Mouse (Mus musculus): ENCODE results near the gene Fbl.
"Not testable (repeated sequence)": the region's sequence is repeated elsewhere in the genome, so short reads cannot be mapped to it uniquely, and the experiment has no call there.

Gene Fbl

DNA sequence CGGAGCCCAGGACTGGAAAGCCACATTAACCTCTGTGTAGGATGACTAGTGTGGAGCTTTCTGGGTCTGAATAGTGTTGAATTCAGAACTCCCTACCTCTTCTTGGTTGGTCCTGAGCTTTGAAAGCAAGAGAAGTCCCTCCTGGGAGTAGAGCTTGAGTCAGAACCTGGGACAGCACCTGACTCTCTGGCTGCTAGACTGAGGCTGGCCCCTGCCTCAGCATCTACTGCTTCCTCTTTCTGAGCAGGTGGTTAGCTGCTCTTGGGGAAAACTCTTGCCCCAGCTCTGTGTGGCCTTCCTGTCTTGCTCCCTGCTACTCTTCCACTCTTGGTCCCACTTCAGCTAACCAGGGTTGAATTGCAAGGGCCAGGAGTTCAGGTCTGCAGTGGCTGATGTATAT, 22.4 kb downstream of the Fbl start:
- no peak for DNase-seq (ENCODE audit: low spot score in 2 of 2)

DNA sequence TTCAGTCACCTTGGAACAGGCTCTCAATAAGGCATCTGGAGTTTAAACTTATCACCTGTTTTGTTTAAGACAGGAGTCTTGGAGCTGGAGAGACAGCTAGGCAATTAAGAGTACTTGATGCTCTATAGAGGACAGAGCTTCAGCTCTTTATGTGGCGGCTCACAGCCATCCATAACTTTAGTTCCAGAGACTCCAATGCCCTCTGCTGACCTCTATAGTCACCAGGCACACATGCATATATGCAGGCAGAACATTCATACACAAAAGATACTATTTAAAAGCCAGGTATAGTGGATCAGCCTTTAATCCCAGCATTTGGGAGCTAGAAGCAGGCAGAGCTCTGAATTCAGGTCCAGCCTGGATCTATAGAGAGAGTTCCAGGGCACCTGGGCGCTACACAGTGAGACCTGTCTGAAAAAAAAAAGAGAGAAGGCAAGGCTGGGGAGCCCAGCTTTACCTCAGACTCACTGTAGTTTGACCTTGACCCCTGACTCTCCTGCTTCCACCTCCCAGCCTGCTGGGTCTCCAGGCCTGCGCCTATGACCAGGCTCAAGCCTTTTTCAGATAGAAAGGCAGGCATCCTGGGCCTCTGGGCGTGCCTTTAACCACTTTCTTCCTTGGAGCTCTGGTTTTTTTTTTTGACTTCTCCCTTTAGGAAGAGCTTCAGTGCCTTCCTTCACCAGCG, 26.0 kb downstream of the Fbl start:
- no peak for DNase-seq (ENCODE audit: low spot score in 2 of 2)

DNA sequence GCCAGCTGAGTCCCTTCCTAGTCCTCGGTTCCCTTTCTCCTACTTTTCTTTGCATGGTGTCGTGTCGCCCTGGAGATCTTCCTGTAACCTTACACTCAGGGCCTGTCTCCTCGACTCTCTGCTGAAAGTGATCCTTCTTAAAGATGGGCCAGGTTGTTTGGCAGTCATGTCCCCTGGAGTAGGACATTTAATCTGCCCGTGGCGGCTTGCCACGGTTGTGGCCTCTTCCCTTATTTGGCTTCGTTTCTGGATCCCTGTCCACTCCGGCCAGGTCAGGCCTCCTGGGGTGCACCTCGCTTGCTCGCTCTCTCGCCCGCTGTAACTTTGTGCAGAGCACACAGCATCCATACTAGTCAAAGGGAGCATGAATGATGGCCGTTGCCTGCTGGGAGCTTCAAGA, 27.0 kb downstream of the Fbl start:
- no peak for DNase-seq (ENCODE audit: low spot score in 2 of 2)

GRCm38 (mm10) chr7:28199054-28199453, 29.5 kb downstream of the Fbl start:
- no peak for DNase-seq (ENCODE audit: low spot score in 2 of 2)

DNA sequence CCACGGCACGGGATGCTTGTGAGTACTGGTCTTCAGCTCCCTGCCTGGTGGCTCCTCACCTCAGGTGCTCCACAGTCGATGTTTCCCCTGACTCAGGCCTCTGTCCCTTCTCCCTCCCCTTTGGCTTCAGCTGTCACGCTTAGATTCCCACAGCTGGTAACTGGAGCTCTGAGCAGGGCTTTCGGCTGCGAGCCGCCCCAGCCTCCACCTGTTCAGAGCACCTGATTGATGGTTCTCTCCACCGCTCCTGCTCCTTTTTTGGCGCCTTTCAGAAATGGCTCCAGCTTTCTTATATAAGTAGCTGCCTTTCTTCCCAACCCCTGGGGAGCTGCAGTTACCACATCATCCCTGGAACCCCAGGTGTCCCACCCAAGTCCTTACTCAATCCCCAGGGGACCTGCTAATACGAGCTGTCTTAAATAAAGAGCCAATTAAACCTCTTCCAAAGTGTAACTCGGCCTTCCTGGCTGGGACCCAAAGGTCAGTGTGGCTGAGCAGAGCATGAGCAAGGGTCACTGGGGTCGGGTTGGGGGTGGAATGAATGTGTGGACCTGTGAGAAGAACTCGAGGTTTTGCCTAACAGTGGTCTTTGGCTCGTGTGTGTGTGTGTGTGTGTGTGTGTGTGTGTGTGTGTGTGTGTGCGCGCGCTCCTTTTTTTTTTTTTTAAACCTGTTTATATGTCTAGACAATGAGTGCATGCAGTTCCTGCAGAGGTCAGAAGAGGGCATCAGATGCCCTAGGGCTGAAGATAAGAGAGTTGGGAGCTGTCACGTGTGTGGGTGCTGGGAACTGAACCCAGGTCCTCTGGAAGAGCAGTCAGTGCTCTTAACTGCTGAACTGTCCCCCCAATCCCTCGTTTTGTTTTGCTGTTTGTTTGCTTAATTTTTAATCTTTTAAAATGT, 33.9 kb downstream of the Fbl start:
- no peak for DNase-seq (ENCODE audit: low spot score in 2 of 2)

DNA sequence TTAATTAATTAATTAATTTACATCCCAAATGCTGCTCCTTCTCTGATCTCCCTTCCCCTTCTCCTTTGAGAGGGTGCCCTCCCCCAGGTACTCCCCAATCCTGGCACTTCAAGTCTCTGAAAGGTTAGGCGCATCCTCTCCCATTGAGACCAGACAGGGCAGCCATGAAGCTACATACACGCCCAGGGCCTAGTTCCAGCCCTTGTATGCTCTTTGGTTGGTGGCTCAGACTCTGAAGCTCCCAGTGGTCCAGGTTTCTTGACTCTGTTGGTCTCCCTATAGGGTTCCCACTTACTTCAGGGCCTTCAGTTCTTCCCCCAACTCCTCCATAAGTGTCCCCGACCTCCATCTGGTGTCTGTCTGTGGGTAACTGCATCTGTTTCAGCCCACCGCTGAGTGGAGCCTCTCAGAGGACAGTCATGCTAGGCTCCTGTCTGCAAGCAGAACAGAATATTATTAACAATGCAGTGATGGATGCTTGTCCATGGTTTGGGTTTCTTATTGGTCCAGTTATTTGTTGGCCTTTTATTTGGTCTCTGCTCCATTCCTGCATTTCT, 36.6 kb downstream of the Fbl start:
- DNase-seq (ENCODE audit: low spot score in 2 of 2): no peak

- DNase-seq (ENCODE audit: low spot score in 2 of 2): no peak
Measured at GRCm38 (mm10) chr7:28208396-28208987, 39.0 kb downstream of the Fbl start.

GRCm38 (mm10) chr7:28208988-28209508, 39.5 kb downstream of the Fbl start:
- DNase-seq (ENCODE audit: low spot score in 2 of 2): peak; percentile 35 to 45

GRCm38 (mm10) chr7:28210731-28211130, 41.2 kb downstream of the Fbl start:
- no peak for DNase-seq (ENCODE audit: low spot score in 2 of 2)

GRCm38 (mm10) chr7:28214142-28214541, 44.6 kb downstream of the Fbl start:
- DNase-seq (ENCODE audit: low spot score in 2 of 2): peak in 1 of 2 experiments; percentile 75

- DNase-seq (ENCODE audit: low spot score in 2 of 2): not testable (repeated sequence)
Measured at GRCm38 (mm10) chr7:28215950-28216349, 46.4 kb downstream of the Fbl start.

DNA sequence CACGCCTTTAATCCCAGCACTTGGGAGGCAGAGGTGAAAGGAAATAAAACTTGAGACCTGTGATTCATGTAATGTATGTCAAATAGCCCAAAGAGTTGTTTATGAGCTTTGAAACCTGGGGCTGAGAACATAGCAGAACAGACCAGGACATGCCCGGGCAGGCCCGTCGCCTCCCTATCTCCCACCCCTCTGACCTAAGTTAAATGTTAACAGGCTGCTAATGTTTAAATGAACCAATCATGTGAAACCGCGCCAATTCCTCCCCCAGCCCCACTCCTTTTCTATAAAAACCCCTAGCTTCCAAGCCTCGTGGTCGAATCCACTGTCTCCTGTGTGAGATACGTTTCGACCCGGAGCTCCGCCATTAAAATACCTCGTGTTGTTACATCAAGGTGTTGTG, 48.3 kb downstream of the Fbl start:
- not testable (repeated sequence) for DNase-seq (ENCODE audit: low spot score in 2 of 2)

GRCm38 (mm10) chr7:28218951-28219740, 49.6 kb downstream of the Fbl start:
- not testable (repeated sequence) for DNase-seq (ENCODE audit: low spot score in 2 of 2)

DNA sequence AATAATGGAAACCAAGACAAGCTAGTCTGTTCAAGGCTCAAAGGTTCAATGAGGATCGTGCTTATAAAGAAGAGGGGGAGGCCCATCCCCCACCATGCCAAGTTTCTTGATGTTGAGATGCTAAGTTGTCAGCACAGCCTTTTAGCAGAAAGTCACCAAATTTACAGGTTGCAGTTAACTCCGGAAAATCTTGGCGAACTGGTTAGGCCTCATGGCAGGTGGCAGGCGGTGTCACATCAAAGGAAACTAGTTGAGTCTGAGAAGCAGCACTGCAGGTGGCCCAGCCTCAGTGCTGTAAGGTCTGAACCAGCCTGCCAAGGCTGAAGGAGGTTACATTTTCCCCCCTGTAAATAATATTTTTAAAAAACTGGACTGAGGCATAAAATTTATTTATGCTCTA, 57.3 kb downstream of the Fbl start:
- DNase-seq (ENCODE audit: low spot score in 2 of 2): not testable (repeated sequence)

GRCm38 (mm10) chr7:28227421-28227820, 57.9 kb downstream of the Fbl start:
- not testable (repeated sequence) for DNase-seq (ENCODE audit: low spot score in 2 of 2)

Measured in urinary bladder, postnatal 4 days (tissue).